Comparison of ENCODE assay signal across 10 mouse cellular contexts in genomic region chr8:79079196-79079561, GRCm38 (mm10). TPM values are rescaled to one million over a fixed set of nuclear protein-coding genes. Genes with fewer than 3 reads are reported as not detected.
DNase-seq lines count a peak whose midpoint lies in the region; ATAC-seq and TF ChIP-seq lines count a peak whose summit lies in the region.
"Had no signal": no experiment of that assay in that cellular context is flagged by ENCODE, and none has a peak within 500 bp of the region (broad histone marks: within the 10 kb centered on the region; RNA-seq: fewer than 3 reads in every experiment).

No protein-coding gene starts in this region.

- no peaks in the 10 kb centered on the region for H3K27me3 ChIP-seq in embryonic facial prominence, embryonic 14.5 days (replicated peaks; ENCODE audit: control insufficient read depth, insufficient read depth, low read length)
- no peaks in the 10 kb centered on the region for H3K27me3 ChIP-seq in embryonic facial prominence, embryonic 10.5 days (replicated peaks; ENCODE audit: low read depth, poor library complexity, severe bottlenecking)
- no peaks in the 10 kb centered on the region for H3K27me3 ChIP-seq in intestine, embryonic 16.5 days (replicated peaks; ENCODE audit: control insufficient read depth, insufficient read depth, low read length)
- no peaks in the 10 kb centered on the region for H3K27me3 ChIP-seq in small intestine, adult 2 months (ENCODE audit: control insufficient read depth, insufficient read depth, low read length)
- H3K27me3 ChIP-seq: embryonic facial prominence, embryonic 15.5 days; liver, embryonic 15.5 days had no signal

- H3K36me3 ChIP-seq in embryonic facial prominence, embryonic 14.5 days (ENCODE audit: control insufficient read depth, insufficient read depth, low read length), result peaks cover 60% of the 10 kb centered on the region
- H3K36me3 ChIP-seq in embryonic facial prominence, embryonic 10.5 days (replicated peaks), result peaks cover 96% of the 10 kb centered on the region
- H3K36me3 ChIP-seq in intestine, embryonic 16.5 days (ENCODE audit: control insufficient read depth, insufficient read depth, low read length), result no peaks in the 10 kb centered on the region; the same call in 1 of the 2 replicates
- H3K36me3 ChIP-seq in small intestine, adult 2 months (ENCODE audit: control insufficient read depth, insufficient read depth, low read length), result peaks cover 12% of the 10 kb centered on the region
- H3K36me3 ChIP-seq: liver, embryonic 15.5 days had no signal

- no peak overlapping the region for H3K4me2 ChIP-seq in embryonic facial prominence, embryonic 14.5 days (ENCODE audit: low read depth, low read length)
- H3K4me2 ChIP-seq in intestine, embryonic 16.5 days (ENCODE audit: low read depth, low read length), result no peak overlapping the region
- H3K4me2 ChIP-seq: embryonic facial prominence, embryonic 15.5 days; liver, embryonic 15.5 days had no signal

- H3K9me3 ChIP-seq in embryonic facial prominence, embryonic 14.5 days (ENCODE audit: control insufficient read depth, low read length), result no peaks in the 10 kb centered on the region
- H3K9me3 ChIP-seq in embryonic facial prominence, embryonic 10.5 days, result no peaks in the 10 kb centered on the region
- no peaks in the 10 kb centered on the region for H3K9me3 ChIP-seq in intestine, embryonic 16.5 days (ENCODE audit: control insufficient read depth, low read length)
- H3K9me3 ChIP-seq: embryonic facial prominence, embryonic 15.5 days; liver, embryonic 15.5 days had no signal

- no peak overlapping the region for H3K4me3 ChIP-seq in embryonic facial prominence, embryonic 14.5 days (ENCODE audit: low read depth, low read length)
- H3K4me3 ChIP-seq in embryonic facial prominence, embryonic 10.5 days, result no peak overlapping the region
- H3K4me3 ChIP-seq in intestine, embryonic 16.5 days (ENCODE audit: low read length), result no peak overlapping the region
- no peak overlapping the region for H3K4me3 ChIP-seq in small intestine, adult 2 months (ENCODE audit: low read depth, low read length)
- H3K4me3 ChIP-seq in gastrocnemius, adult 2 months, result no peak overlapping the region
- H3K4me3 ChIP-seq: embryonic facial prominence, embryonic 15.5 days; liver, embryonic 15.5 days had no signal

- ATAC-seq in embryonic facial prominence, embryonic 14.5 days (ENCODE audit: low read depth), result peak; percentile 60; the same call in 1 of the 2 replicates
- ATAC-seq in intestine, embryonic 16.5 days, result peak; percentile 24; the same call in 1 of the 2 replicates

- peaks cover 16% of the 10 kb centered on the region; the same call in 1 of the 2 replicates for H3K4me1 ChIP-seq in embryonic facial prominence, embryonic 14.5 days (ENCODE audit: control insufficient read depth, insufficient read depth, low read length)
- peaks cover 27% of the 10 kb centered on the region for H3K4me1 ChIP-seq in embryonic facial prominence, embryonic 10.5 days
- peaks cover 16% of the 10 kb centered on the region; the same call in 1 of the 2 replicates for H3K4me1 ChIP-seq in intestine, embryonic 16.5 days (ENCODE audit: control insufficient read depth, insufficient read depth, low read length)
- H3K4me1 ChIP-seq in small intestine, adult 2 months (ENCODE audit: control insufficient read depth, insufficient read depth, insufficient read length, low read length), result peaks cover 22% of the 10 kb centered on the region

- peak; percentile 53 for DNase-seq in embryonic facial prominence, embryonic 14.5 days (ENCODE audit: low spot score)
- DNase-seq in embryonic facial prominence, embryonic 10.5 days (ENCODE audit: low spot score), result no peak
- peak; percentile 47 to 51 for DNase-seq in right cerebral cortex, postnatal 10 days (ENCODE audit: low spot score in 2 of 2)
- no peak for DNase-seq in right cerebral cortex, postnatal 36 days (ENCODE audit: low spot score in 2 of 2)
- DNase-seq in gastrocnemius, adult 2 months, result no peak
- no peak for DNase-seq in lung, adult 18-20 months

- H3K9ac ChIP-seq in embryonic facial prominence, embryonic 14.5 days (ENCODE audit: low read depth, low read length), result no peak overlapping the region
- no peak overlapping the region for H3K9ac ChIP-seq in intestine, embryonic 16.5 days (ENCODE audit: low read depth, low read length)
- H3K9ac ChIP-seq: embryonic facial prominence, embryonic 15.5 days; liver, embryonic 15.5 days had no signal

- no peak overlapping the region; the same call in 1 of the 2 replicates for H3K27ac ChIP-seq in embryonic facial prominence, embryonic 14.5 days (replicated peaks; ENCODE audit: low read depth, low read length)
- no peak overlapping the region for H3K27ac ChIP-seq in embryonic facial prominence, embryonic 10.5 days (replicated peaks)
- peak overlapping the region; percentile 32 for H3K27ac ChIP-seq in intestine, embryonic 16.5 days (ENCODE audit: low read length)
- H3K27ac ChIP-seq in small intestine, adult 2 months (ENCODE audit: insufficient read depth, low read depth, low read length), result peak overlapping the region; percentile 72
- H3K27ac ChIP-seq in gastrocnemius, adult 2 months, result no peak overlapping the region
- H3K27ac ChIP-seq: embryonic facial prominence, embryonic 15.5 days; liver, embryonic 15.5 days had no signal

- TF ChIP-seq POLR2A in small intestine, adult 2 months (IDR thresholded peaks at IDR 0.05; ENCODE audit: low read depth, low read length), result no peak

- intact Hi-C loops in gastrocnemius, adult 2 months (cut with DNase I), result no loop called here

- WGBS in embryonic facial prominence, embryonic 14.5 days, result 60% methylated on average over 3 of the region's 3 CpGs
- 58% methylated on average over 3 of the region's 3 CpGs for WGBS in embryonic facial prominence, embryonic 10.5 days
- 58% methylated on average over 3 of the region's 3 CpGs for WGBS in intestine, embryonic 16.5 days
- 30% methylated on average over 3 of the region's 3 CpGs for WGBS in small intestine, adult 2 months

- no peak for TF ChIP-seq CTCF in small intestine, adult 2 months (IDR thresholded peaks at IDR 0.05; ENCODE audit: extremely low read depth, insufficient read length, insufficient replicate concordance, low read depth, low read length)
- TF ChIP-seq CTCF in gastrocnemius, adult 2 months (IDR thresholded peaks at IDR 0.05), result no peak

RNA-seq across cellular contexts. Expression of gene Zfp827, which starts 50.9 kb away (rescaled TPM):
- 11.8 and 12.3 TPM in 2 replicates for polyA plus RNA-seq in embryonic facial prominence, embryonic 14.5 days (2014; fragmentation: Nextera tagmentation; extraction: Ambion mirVana)
- 6.5 and 8.2 TPM in 2 replicates for polyA plus RNA-seq in embryonic facial prominence, embryonic 10.5 days (2016; fragmentation: Nextera tagmentation; extraction: Ambion mirVana)
- 5.1 and 5.2 TPM in 2 replicates for polyA plus RNA-seq in intestine, embryonic 16.5 days (2015; fragmentation: Nextera tagmentation; extraction: Ambion mirVana)
- 9.8 and 16.9 TPM in 2 replicates for polyA plus RNA-seq in small intestine, adult 2 months (2012; rRNA removed)
- total RNA-seq in gastrocnemius, adult 2 months (2021), result 1 to 10 TPM; 2.7 to 7.1 TPM

Comparison
In these comparisons a context has a peak if more than half of its experiments do, and no peak if none do; other contexts are left out.
1. DNase-seq: peak in embryonic facial prominence, embryonic 14.5 days (single experiment) and right cerebral cortex, postnatal 10 days (2 of 2); none in embryonic facial prominence, embryonic 10.5 days (single experiment), right cerebral cortex, postnatal 36 days (0 of 2), gastrocnemius, adult 2 months (single experiment) and lung, adult 18-20 months (0 of 2).
2. H3K27ac ChIP-seq: peak in intestine, embryonic 16.5 days (single experiment) and small intestine, adult 2 months (single experiment); none in embryonic facial prominence, embryonic 14.5 days (single experiment), embryonic facial prominence, embryonic 10.5 days (single experiment) and gastrocnemius, adult 2 months (single experiment).